Mouse (Mus musculus): Measurements from ENCODE around the gene Ifi206.

Gene Ifi206

GRCm38 (mm10) chr1:173418936-173419621 lies 71.8 kb downstream of the Ifi206 start:
- in situ Hi-C loops (cut with MboI), result no loop called here

GRCm38 (mm10) chr1:173418516-173418915 lies 72.3 kb downstream of the Ifi206 start:
- in situ Hi-C loops (cut with MboI), result no loop called here
